Mouse (Mus musculus) forebrain, embryonic 13.5 days (tissue): ENCODE measurements at regions not wholly inside any gene's neighbourhood (a gene's known extent, or its start where the extent isn't known, plus 50 kb on each side); places are given as distances from the start of the nearest gene placed in this dataset.

Experiments used
- ATAC-seq: fragments of 200-750 bp; cut with Nextera tagmentation; 2 replicates; pipeline ENCODE4 v1.8.0; 2017
- H3K27ac ChIP-seq: fragments of 300-500 bp; sonication (generic); 2 replicates; pipeline ENCODE4 v1.5.1; 2015; ENCODE audit warnings: inconsistent platforms, mild to moderate bottlenecking, moderate library complexity
- H3K27me3 ChIP-seq: fragments of 300-500 bp; sonication (generic); 2 replicates; pipeline ENCODE4 v1.6.1; 2015; ENCODE audit warnings: mild to moderate bottlenecking, inconsistent platforms
- H3K36me3 ChIP-seq: fragments of 300-500 bp; sonication (generic); 2 replicates; pipeline ENCODE4 v1.6.1; 2015; ENCODE audit warnings: mild to moderate bottlenecking, inconsistent platforms; ENCODE audit not compliant: poor library complexity, severe bottlenecking
- H3K4me1 ChIP-seq: fragments of 300-500 bp; sonication (generic); 2 replicates; pipeline ENCODE4 v1.6.1; 2015; ENCODE audit warnings: inconsistent platforms
- H3K4me2 ChIP-seq: fragments of 300-500 bp; sonication (generic); 2 replicates; pipeline ENCODE4 v1.6.1; 2015; ENCODE audit warnings: inconsistent platforms, mild to moderate bottlenecking, moderate library complexity
- H3K4me3 ChIP-seq: fragments of 300-500 bp; sonication (generic); 2 replicates; pipeline ENCODE4 v1.5.1; 2015; ENCODE audit warnings: mild to moderate bottlenecking, inconsistent platforms
- H3K9ac ChIP-seq: fragments of 300-500 bp; sonication (generic); 2 replicates; pipeline ENCODE4 v1.6.1; 2015; ENCODE audit warnings: mild to moderate bottlenecking, inconsistent platforms
- H3K9me3 ChIP-seq: fragments of 300-500 bp; sonication (generic); replicated peaks from 2 replicates; pipeline ENCODE4 v1.6.1; 2016; ENCODE audit warnings: inconsistent platforms
- WGBS: fragments of 180-500 bp; shearing (Covaris S2); methylation state at CpG from one replicate; pipeline ENCODE4 v1.1.7; 2015; 5-methylcytosine and 5-hydroxymethylcytosine counted together

GRCm38 (mm10) chr5:75458317-75458716 is 116.4 kb upstream of the Kit start:
- Histone ChIP-seq H3K9me3 (no peaks in the 10 kb centered on the region), H3K4me1 (0 out of 2 replicates have a peak, but pooled peaks cover 9% of the 10 kb centered on the region), H3K27ac (no peak overlapping the region), H3K27me3 (no peaks in the 10 kb centered on the region), H3K36me3 (no peaks in the 10 kb centered on the region), H3K4me3 (no peak overlapping the region), H3K9ac (no peak overlapping the region), H3K4me2 (no peak overlapping the region)
- WGBS = 97% methylated on average over 7 of the region's 7 CpGs
- no peak for ATAC-seq

GRCm38 (mm10) chr5:75459758-75460354 is 114.9 kb upstream of the Kit start:
- no peak overlapping the region for H3K9ac ChIP-seq
- H3K4me1 ChIP-seq = 0 out of 2 replicates have a peak, but pooled peaks cover 4% of the 10 kb centered on the region
- no peak for ATAC-seq
- no peak overlapping the region for H3K4me2 ChIP-seq
- H3K4me3 ChIP-seq = no peak overlapping the region
- H3K36me3 ChIP-seq = no peaks in the 10 kb centered on the region
- no peaks in the 10 kb centered on the region for H3K27me3 ChIP-seq
- H3K9me3 ChIP-seq = no peaks in the 10 kb centered on the region
- H3K27ac ChIP-seq = no peak overlapping the region
- WGBS = 72% methylated on average over 3 of the region's 3 CpGs

- Histone ChIP-seq H3K27ac (no peak overlapping the region), H3K4me2 (no peak overlapping the region), H3K27me3 (peaks cover 1% of the 10 kb centered on the region; the same call in 1 of the 2 replicates), H3K4me3 (no peak overlapping the region), H3K9ac (no peak overlapping the region), H3K4me1 (no peaks in the 10 kb centered on the region), H3K9me3 (no peaks in the 10 kb centered on the region), H3K36me3 (no peaks in the 10 kb centered on the region)
- no peak for ATAC-seq
- 91% methylated on average over 9 of the region's 9 CpGs for WGBS
Measured at GRCm38 (mm10) chr5:75460414-75461025, 114.2 kb upstream of the Kit start.

GRCm38 (mm10) chr5:75461368-75461767 is 113.3 kb upstream of the Kit start:
- 91% methylated on average over 5 of the region's 5 CpGs for WGBS
- no peak for ATAC-seq
- Histone ChIP-seq H3K4me3 (no peak overlapping the region), H3K9me3 (no peaks in the 10 kb centered on the region), H3K4me2 (no peak overlapping the region), H3K9ac (no peak overlapping the region), H3K27me3 (peaks cover 4% of the 10 kb centered on the region; the same call in 1 of the 2 replicates), H3K4me1 (no peaks in the 10 kb centered on the region), H3K36me3 (no peaks in the 10 kb centered on the region), H3K27ac (no peak overlapping the region)

- H3K4me1 ChIP-seq = peaks cover 13% of the 10 kb centered on the region
- H3K9ac ChIP-seq = no peak overlapping the region
- H3K27ac ChIP-seq = no peak overlapping the region
- WGBS = 85% methylated on average over 4 of the region's 4 CpGs
- no peaks in the 10 kb centered on the region for H3K9me3 ChIP-seq
- no peaks in the 10 kb centered on the region for H3K36me3 ChIP-seq
- ATAC-seq = no peak
- H3K27me3 ChIP-seq = peaks cover 4% of the 10 kb centered on the region; the same call in 1 of the 2 replicates
- H3K4me2 ChIP-seq = no peak overlapping the region
- no peak overlapping the region for H3K4me3 ChIP-seq
Measured at GRCm38 (mm10) chr5:75463591-75463990, 111.1 kb upstream of the Kit start.

- Histone ChIP-seq H3K27ac (no peak overlapping the region), H3K4me3 (no peak overlapping the region), H3K4me2 (no peak overlapping the region), H3K36me3 (no peaks in the 10 kb centered on the region), H3K9me3 (no peaks in the 10 kb centered on the region), H3K27me3 (peaks cover 15% of the 10 kb centered on the region; the same call in 1 of the 2 replicates), H3K4me1 (peaks cover 13% of the 10 kb centered on the region), H3K9ac (no peak overlapping the region)
- WGBS = 86% methylated on average over 7 of the region's 7 CpGs
- ATAC-seq = no peak
Measured at GRCm38 (mm10) chr5:75465701-75466100, 109.0 kb upstream of the Kit start.

- WGBS = 26% methylated on average over 4 of the region's 4 CpGs
Measured at GRCm38 (mm10) chr5:75466941-75467340, 107.8 kb upstream of the Kit start.

GRCm38 (mm10) chr5:75467916-75468315 is 106.8 kb upstream of the Kit start:
- H3K4me3 ChIP-seq = no peak overlapping the region
- no peak overlapping the region for H3K4me2 ChIP-seq
- 21% methylated on average over 6 of the region's 6 CpGs for WGBS
- H3K9ac ChIP-seq = no peak overlapping the region
- H3K4me1 ChIP-seq = peaks cover 19% of the 10 kb centered on the region
- H3K9me3 ChIP-seq = no peaks in the 10 kb centered on the region
- H3K36me3 ChIP-seq = no peaks in the 10 kb centered on the region
- ATAC-seq = peak; percentile 78
- H3K27me3 ChIP-seq = peaks cover 15% of the 10 kb centered on the region; the same call in 1 of the 2 replicates
- H3K27ac ChIP-seq = no peak overlapping the region

More at GRCm38 (mm10) chr5:75466941-75467340, 107.8 kb upstream of the Kit start:
- Histone ChIP-seq H3K36me3 (no peaks in the 10 kb centered on the region), H3K4me1 (peaks cover 13% of the 10 kb centered on the region), H3K9me3 (no peaks in the 10 kb centered on the region), H3K4me2 (no peak overlapping the region), H3K27ac (no peak overlapping the region), H3K9ac (no peak overlapping the region), H3K4me3 (no peak overlapping the region), H3K27me3 (peaks cover 15% of the 10 kb centered on the region; the same call in 1 of the 2 replicates)
- no peak for ATAC-seq

GRCm38 (mm10) chr5:75471010-75471409 is 103.7 kb upstream of the Kit start:
- WGBS = 95% methylated on average over 8 of the region's 8 CpGs
- no peak for ATAC-seq

GRCm38 (mm10) chr5:75472484-75472883 is 102.2 kb upstream of the Kit start:
- peak; percentile 67 for ATAC-seq

More at GRCm38 (mm10) chr5:75471010-75471409, 103.7 kb upstream of the Kit start:
- Histone ChIP-seq H3K4me1 (peaks cover 19% of the 10 kb centered on the region), H3K36me3 (no peaks in the 10 kb centered on the region), H3K4me3 (no peak overlapping the region), H3K9me3 (no peaks in the 10 kb centered on the region), H3K27me3 (peaks cover 11% of the 10 kb centered on the region; the same call in 1 of the 2 replicates), H3K27ac (no peak overlapping the region), H3K4me2 (no peak overlapping the region), H3K9ac (no peak overlapping the region)

GRCm38 (mm10) chr5:75475414-75475813 is 99.3 kb upstream of the Kit start:
- ATAC-seq = no peak
- Histone ChIP-seq H3K9ac (no peak overlapping the region), H3K27ac (no peak overlapping the region), H3K4me2 (no peak overlapping the region), H3K9me3 (no peaks in the 10 kb centered on the region), H3K4me1 (0 out of 2 replicates have a peak, but pooled peaks cover 6% of the 10 kb centered on the region), H3K36me3 (no peaks in the 10 kb centered on the region), H3K27me3 (no peaks in the 10 kb centered on the region), H3K4me3 (no peak overlapping the region)
- WGBS = 11% methylated on average over 4 of the region's 4 CpGs

More at GRCm38 (mm10) chr5:75472484-75472883, 102.2 kb upstream of the Kit start:
- Histone ChIP-seq H3K27me3 (peaks cover 11% of the 10 kb centered on the region; the same call in 1 of the 2 replicates), H3K9ac (no peak overlapping the region), H3K4me2 (no peak overlapping the region), H3K4me3 (no peak overlapping the region), H3K27ac (no peak overlapping the region), H3K36me3 (no peaks in the 10 kb centered on the region), H3K4me1 (peaks cover 9% of the 10 kb centered on the region; the same call in 1 of the 2 replicates), H3K9me3 (no peaks in the 10 kb centered on the region)
- 27% methylated on average over 3 of the region's 3 CpGs for WGBS

- Histone ChIP-seq H3K4me3 (no peak overlapping the region), H3K9me3 (no peaks in the 10 kb centered on the region), H3K36me3 (no peaks in the 10 kb centered on the region), H3K27me3 (0 out of 2 replicates have a peak, but pooled peaks cover 6% of the 10 kb centered on the region), H3K4me2 (no peak overlapping the region), H3K4me1 (peaks cover 5% of the 10 kb centered on the region), H3K27ac (no peak overlapping the region), H3K9ac (no peak overlapping the region)
- 54% methylated on average over 1 of the region's 1 CpGs for WGBS
- ATAC-seq = no peak
Measured at GRCm38 (mm10) chr5:75478499-75478898, 96.2 kb upstream of the Kit start.
